Mouse (Mus musculus): ENCODE results near the gene 1700023F06Rik.

DNA sequence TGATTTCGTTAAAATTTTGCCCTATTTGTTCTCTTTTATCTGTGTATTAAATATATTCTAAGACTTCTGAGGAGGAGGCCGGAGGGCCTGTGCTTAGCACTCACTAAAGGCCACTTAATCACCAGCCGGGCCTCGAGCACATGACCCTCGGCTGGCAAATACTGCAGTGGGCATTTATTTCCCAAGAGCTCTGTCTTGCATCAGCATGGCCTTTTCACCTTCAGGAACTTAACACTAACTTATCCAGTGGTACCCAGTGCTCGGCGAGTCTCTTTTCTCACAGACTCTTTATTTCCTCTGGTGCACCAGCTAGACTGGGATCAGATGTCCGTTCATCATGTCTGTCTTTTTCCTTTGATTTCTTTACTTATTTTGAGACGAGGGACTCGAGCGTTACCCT lies 47.6 kb downstream of the 1700023F06Rik start:
- no peak for TF ChIP-seq CTCF (IDR thresholded peaks at IDR 0.05; ENCODE audit: low read depth, low read length)
- TF ChIP-seq GATA1 (IDR thresholded peaks at IDR 0.05; ENCODE audit: borderline replicate concordance, low read length): no peak
- TF ChIP-seq TAL1 (conservative IDR thresholded peaks at IDR 0.05; ENCODE audit: low read depth, low read length): no peak
- TF ChIP-seq GATA2 (IDR thresholded peaks at IDR 0.05; ENCODE audit: borderline replicate concordance, low read depth, low read length): no peak
